Mouse (Mus musculus): ENCODE data around the gene Rffl.
"Not testable (repeated sequence)": the region's sequence is repeated elsewhere in the genome, so short reads cannot be mapped to it uniquely, and the experiment has no call there.

Gene Rffl

GRCm38 (mm10) chr11:82854111-82854510, 16.9 kb downstream of the Rffl start:
- in situ Hi-C loops (cut with MboI; ENCODE audit: low pct_unique_long_range_greater_than_20kb in 1 of 2, low sequenced_read_pairs in 2 of 2, unreplicated experiment in 1 of 2), result no loop called here

- in situ Hi-C loops (cut with MboI; ENCODE audit: low pct_unique_long_range_greater_than_20kb in 1 of 2, low sequenced_read_pairs in 2 of 2, unreplicated experiment in 1 of 2), result no loop called here
Measured at GRCm38 (mm10) chr11:82852958-82853357, 18.1 kb downstream of the Rffl start.

- in situ Hi-C loops (cut with MboI; ENCODE audit: low pct_unique_long_range_greater_than_20kb in 1 of 2, low sequenced_read_pairs in 2 of 2, unreplicated experiment in 1 of 2), result no loop called here
Measured at GRCm38 (mm10) chr11:82852540-82852939, 18.5 kb downstream of the Rffl start.

- in situ Hi-C loops (cut with MboI; ENCODE audit: low pct_unique_long_range_greater_than_20kb in 1 of 2, low sequenced_read_pairs in 2 of 2, unreplicated experiment in 1 of 2), result no loop called here
Measured at GRCm38 (mm10) chr11:82852115-82852514, 18.9 kb downstream of the Rffl start.

GRCm38 (mm10) chr11:82850259-82850658, 20.8 kb downstream of the Rffl start:
- in situ Hi-C loops (cut with MboI; ENCODE audit: low pct_unique_long_range_greater_than_20kb in 1 of 2, low sequenced_read_pairs in 2 of 2, unreplicated experiment in 1 of 2), result no loop called here

GRCm38 (mm10) chr11:82847571-82848000, 23.4 kb downstream of the Rffl start:
- in situ Hi-C loops (cut with MboI; ENCODE audit: low pct_unique_long_range_greater_than_20kb in 1 of 2, low sequenced_read_pairs in 2 of 2, unreplicated experiment in 1 of 2), result no loop called here

- in situ Hi-C loops (cut with MboI; ENCODE audit: low pct_unique_long_range_greater_than_20kb in 1 of 2, low sequenced_read_pairs in 2 of 2, unreplicated experiment in 1 of 2), result no loop called here
Measured at GRCm38 (mm10) chr11:82846938-82847337, 24.1 kb downstream of the Rffl start.

GRCm38 (mm10) chr11:82846079-82846436, 25.0 kb downstream of the Rffl start:
- in situ Hi-C loops (cut with MboI; ENCODE audit: low pct_unique_long_range_greater_than_20kb in 1 of 2, low sequenced_read_pairs in 2 of 2, unreplicated experiment in 1 of 2), result no loop called here

GRCm38 (mm10) chr11:82845415-82846078, 25.5 kb downstream of the Rffl start:
- in situ Hi-C loops (cut with MboI; ENCODE audit: low pct_unique_long_range_greater_than_20kb in 1 of 2, low sequenced_read_pairs in 2 of 2, unreplicated experiment in 1 of 2), result no loop called here

GRCm38 (mm10) chr11:82844771-82845414, 26.1 kb downstream of the Rffl start:
- in situ Hi-C loops (cut with MboI; ENCODE audit: low pct_unique_long_range_greater_than_20kb in 1 of 2, low sequenced_read_pairs in 2 of 2, unreplicated experiment in 1 of 2), result no loop called here

- in situ Hi-C loops (cut with MboI; ENCODE audit: low pct_unique_long_range_greater_than_20kb in 1 of 2, low sequenced_read_pairs in 2 of 2, unreplicated experiment in 1 of 2), result no loop called here
Measured at GRCm38 (mm10) chr11:82838511-82838910, 32.5 kb downstream of the Rffl start.

- in situ Hi-C loops (cut with MboI; ENCODE audit: low pct_unique_long_range_greater_than_20kb in 1 of 2, low sequenced_read_pairs in 2 of 2, unreplicated experiment in 1 of 2), result no loop called here
Measured at GRCm38 (mm10) chr11:82837848-82838247, 33.2 kb downstream of the Rffl start.

GRCm38 (mm10) chr11:82837192-82837591, 33.8 kb downstream of the Rffl start:
- in situ Hi-C loops (cut with MboI; ENCODE audit: low pct_unique_long_range_greater_than_20kb in 1 of 2, low sequenced_read_pairs in 2 of 2, unreplicated experiment in 1 of 2), result no loop called here

- in situ Hi-C loops (cut with MboI; ENCODE audit: low pct_unique_long_range_greater_than_20kb in 1 of 2, low sequenced_read_pairs in 2 of 2, unreplicated experiment in 1 of 2), result no loop called here
Measured at GRCm38 (mm10) chr11:82835616-82836432, 35.2 kb downstream of the Rffl start.

GRCm38 (mm10) chr11:82834359-82834758, 36.7 kb downstream of the Rffl start:
- in situ Hi-C loops (cut with MboI; ENCODE audit: low pct_unique_long_range_greater_than_20kb in 1 of 2, low sequenced_read_pairs in 2 of 2, unreplicated experiment in 1 of 2), result not testable (repeated sequence)

GRCm38 (mm10) chr11:82833929-82834328, 37.1 kb downstream of the Rffl start:
- in situ Hi-C loops (cut with MboI; ENCODE audit: low pct_unique_long_range_greater_than_20kb in 1 of 2, low sequenced_read_pairs in 2 of 2, unreplicated experiment in 1 of 2), result no loop called here

GRCm38 (mm10) chr11:82832402-82832801, 38.6 kb downstream of the Rffl start:
- in situ Hi-C loops (cut with MboI; ENCODE audit: low pct_unique_long_range_greater_than_20kb in 1 of 2, low sequenced_read_pairs in 2 of 2, unreplicated experiment in 1 of 2), result not testable (repeated sequence)

GRCm38 (mm10) chr11:82831008-82831893, 39.8 kb downstream of the Rffl start:
- in situ Hi-C loops (cut with MboI; ENCODE audit: low pct_unique_long_range_greater_than_20kb in 1 of 2, low sequenced_read_pairs in 2 of 2, unreplicated experiment in 1 of 2), result no loop called here

GRCm38 (mm10) chr11:82826818-82827217, 44.2 kb downstream of the Rffl start:
- in situ Hi-C loops (cut with MboI; ENCODE audit: low pct_unique_long_range_greater_than_20kb in 1 of 2, low sequenced_read_pairs in 2 of 2, unreplicated experiment in 1 of 2), result no loop called here

Measured in mouse embryonic stem cell (cell line).